Mouse (Mus musculus) heart, adult 2 months (tissue): ENCODE data around the gene Tspo2.

Experiments used
- CTCF ChIP-seq: fragments of 200-600 bp; IDR thresholded peaks from 2 replicates; pipeline ENCODE4 v1.8.1; 2022; ENCODE audit warnings: antibody characterized with exemption, mild to moderate bottlenecking, moderate library complexity
- EP300 ChIP-seq: fragments of 200-500 bp; IDR thresholded peaks from 2 replicates; pipeline ENCODE4 v1.6.1; 2011; ENCODE audit warnings: low read depth, low read length, control low read depth; ENCODE audit not compliant: insufficient read depth
- POLR2A ChIP-seq: fragments of 200-500 bp; IDR thresholded peaks from 2 replicates; pipeline ENCODE4 v1.6.1; 2011; ENCODE audit warnings: mild to moderate bottlenecking, low read depth, low read length, control low read depth; ENCODE audit not compliant: insufficient read depth

- TF ChIP-seq CTCF (no peak), EP300 (no peak), POLR2A (no peak)
Observed at GRCm38 (mm10) chr17:48463391-48463790, 12.1 kb upstream of the Tspo2 start.
